Mouse (Mus musculus) frontal cortex, adult 2 months (tissue): ENCODE results near the gene Tmem266. TPM values are rescaled to one million over a fixed set of nuclear protein-coding genes. Genes with fewer than 3 reads are reported as not detected.
A peak's percentile ranks its signal among the peaks of the same experiment; 100 is the strongest.

ENCODE experiments used
- DNase-seq, 2 experiments: peaks; one replicate each; pipeline ENCODE4 v3.0.0; 2022; ENCODE audit warnings: low spot score in 1 of 2; ENCODE audit errors: extremely low spot score in 1 of 2
- polyA plus RNA-seq: library from polyadenylated mRNA; depleted of rRNA; stranded (reverse); fragments of >200 nt; gene quantifications from 2 replicates; pipeline ENCODE4 v1.2.3, GENCODE M21; 2012; rRNA removed

Tmem266 gene
- polyA plus RNA-seq, 1 experiment, result 9.5 TPM

DNA sequence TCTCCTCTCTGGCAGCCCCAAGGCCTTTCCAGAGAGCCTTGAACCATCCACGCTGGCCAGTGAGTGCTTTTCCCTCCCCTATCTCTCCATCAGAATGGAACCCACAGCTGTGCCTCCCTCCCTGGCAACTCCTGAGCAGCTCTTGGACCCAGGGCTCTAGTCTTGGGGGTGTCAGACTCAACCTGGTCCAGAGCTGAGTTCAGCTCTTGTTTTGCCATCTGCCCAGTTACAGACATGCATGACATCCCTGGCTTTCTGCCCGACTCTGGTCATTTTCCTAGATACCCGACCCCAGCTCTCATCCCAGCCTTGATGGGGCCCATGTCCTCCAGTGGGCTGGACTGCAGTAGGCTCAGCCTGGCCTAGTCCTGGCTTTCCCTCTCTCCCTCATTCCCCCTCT is 111.7 kb downstream of the Tmem266 start:
- DNase-seq, result no peak

DNA sequence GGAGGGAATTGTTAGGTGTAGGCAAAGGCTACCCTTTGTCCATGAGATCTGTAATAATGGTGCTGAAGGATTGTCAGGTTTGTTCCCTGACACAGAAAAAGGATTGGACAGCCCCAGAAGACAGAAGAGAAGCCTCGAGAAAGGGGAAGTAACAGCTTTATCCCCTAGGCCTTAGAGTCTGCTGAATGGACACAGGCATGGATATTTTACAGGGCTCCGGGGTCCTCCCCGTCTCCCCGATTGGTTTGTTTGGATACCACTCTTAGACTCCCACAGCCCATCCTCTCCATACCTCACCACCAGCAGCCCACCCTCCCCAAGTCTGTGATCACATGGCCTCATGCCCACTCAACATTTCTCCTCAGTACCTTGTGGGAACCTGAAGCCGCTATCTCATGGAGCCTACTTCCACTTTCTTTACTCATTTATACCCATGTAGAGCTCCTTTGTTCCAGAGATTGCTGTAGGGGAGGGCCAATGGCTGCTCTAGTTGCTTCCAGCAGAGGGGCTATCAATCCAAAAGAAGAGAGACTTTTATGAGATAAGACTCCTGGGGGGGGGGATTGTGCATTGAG is 112.6 kb downstream of the Tmem266 start:
- no peak for DNase-seq

DNA sequence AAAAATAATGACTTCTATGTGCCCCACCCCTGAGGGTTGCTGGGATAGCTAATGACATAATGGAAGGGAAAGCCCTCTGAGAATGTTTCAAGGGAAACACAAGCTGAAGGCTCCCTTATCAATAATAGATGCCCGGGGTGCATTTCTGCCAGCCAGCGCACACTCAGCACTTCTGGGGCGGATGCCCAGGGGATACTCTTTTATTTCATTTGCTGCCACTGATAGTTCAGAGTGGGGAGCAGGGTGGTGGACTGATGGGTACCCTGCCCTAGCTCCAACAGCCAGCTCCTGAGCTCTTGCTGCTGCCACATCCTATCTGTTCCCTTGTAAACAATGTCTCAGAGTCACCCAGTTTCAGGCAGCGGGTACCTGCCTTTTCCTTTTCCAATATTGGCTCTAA is 120.8 kb downstream of the Tmem266 start:
- no peak for DNase-seq

DNA sequence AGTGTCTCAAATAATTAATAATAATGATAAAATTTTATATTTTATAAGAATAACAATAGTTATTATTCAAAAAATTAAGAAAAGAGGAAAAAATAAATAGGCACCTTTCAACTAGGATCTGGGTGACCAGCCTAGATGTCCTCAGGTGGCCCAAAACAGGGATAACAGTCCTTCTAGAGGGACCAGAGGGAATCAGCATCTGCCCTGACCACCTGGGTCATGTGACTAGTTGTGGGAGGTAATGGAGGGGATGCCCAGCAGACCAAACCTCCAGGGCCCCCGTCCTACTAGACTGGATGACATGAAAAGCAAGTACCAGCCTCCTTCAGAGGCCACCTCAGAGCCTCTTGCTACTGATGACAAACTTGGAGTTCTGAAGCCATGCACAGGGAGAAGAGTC is 122.4 kb downstream of the Tmem266 start:
- no peak for DNase-seq

DNA sequence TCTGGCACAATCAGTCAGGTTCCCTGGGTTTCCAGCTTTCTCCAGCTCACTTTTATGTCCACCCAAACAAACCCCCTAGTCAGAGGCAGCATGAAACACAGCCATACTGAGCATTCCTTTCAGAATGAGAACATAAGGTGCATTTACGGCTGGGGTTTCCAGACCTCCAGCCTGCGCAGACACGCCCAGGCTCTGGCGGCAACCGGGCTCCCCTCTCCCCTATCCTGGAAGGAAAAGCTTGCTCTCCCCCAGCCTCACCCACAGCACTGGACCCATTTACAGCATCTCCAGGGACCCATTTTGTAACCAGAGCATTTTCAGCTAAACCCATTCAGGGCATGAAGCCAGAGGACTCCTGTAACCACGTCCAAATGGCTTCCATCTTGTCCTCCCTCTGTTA is 123.3 kb downstream of the Tmem266 start:
- no peak for DNase-seq

DNA sequence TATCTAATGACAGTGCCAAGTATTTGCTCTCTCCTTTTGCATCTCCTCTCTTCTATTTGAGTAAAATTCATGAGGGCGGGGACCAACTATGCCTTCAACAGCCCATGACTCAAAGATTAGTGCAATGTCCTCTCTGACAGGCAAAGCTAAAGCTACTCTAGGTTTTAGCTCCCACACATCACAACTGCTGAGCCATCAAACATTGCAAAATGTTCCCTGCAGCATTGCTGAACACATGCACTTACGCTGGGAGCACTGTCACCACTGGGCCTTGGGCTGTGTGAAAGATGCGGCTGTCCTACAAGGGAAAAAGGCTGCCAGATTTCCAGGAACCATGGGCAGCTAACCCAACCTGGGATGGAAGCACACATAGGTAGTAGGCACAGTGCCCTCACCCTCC is 124.7 kb downstream of the Tmem266 start:
- peak in 1 of 2 experiments; percentile 34 for DNase-seq

DNA sequence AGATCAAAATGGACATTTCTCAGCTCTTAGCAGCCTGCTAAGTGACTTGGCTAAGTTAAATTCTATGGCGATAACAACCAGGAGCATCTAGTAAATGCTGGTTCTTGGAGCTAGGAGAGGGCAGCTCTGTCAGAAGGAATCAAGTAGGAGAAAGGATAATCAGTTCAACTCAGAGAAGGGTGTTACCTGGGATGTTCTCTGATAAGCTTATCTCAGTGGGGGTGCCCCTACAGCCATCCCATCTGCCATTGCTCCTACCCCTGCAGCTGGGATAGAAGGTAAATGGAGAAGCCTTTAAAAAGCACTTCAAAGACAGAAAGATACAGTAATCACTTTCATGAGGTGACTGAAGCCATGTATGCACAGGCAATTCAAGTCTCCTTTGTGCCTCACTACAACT is 126.2 kb downstream of the Tmem266 start:
- DNase-seq, result no peak

DNA sequence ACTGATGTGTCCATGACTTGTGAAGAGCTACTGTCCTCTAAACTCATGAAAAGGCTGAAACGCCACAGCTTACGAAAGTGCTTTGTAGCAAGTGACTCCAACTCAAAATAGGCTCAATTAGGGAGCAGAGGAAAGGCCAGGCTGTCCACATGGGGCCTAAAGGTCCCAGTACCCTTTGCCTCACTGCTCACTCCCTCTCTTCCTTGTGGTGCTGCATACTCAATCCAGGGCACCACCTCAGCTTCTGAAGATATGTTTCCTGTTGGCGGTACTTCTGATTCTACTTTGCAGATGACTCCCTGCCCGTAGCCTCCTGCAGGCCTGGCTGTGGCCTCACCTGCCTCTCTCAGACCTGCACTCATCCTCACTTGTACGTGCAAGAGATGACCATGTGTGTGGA is 126.7 kb downstream of the Tmem266 start:
- DNase-seq, result no peak

DNA sequence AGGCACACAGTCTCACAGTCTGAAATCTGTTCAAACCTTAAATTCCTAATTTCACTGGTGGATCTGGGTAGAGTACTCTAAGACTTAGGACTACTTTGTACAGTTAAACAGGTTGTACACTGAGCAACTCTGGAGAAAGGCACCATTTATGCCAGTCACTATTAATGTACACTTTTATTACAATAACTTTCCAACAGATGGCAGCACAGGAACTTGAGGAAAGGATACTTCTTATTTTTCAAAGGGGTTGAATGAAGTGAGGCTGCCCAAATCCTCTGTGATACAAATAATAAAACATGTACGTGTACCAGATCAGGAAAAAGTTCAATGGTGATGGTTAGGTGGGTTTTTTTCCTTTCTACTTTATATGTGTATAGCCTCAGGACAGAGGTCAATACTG is 141.7 kb downstream of the Tmem266 start:
- DNase-seq, result peak in 1 of 2 experiments; percentile 33

DNA sequence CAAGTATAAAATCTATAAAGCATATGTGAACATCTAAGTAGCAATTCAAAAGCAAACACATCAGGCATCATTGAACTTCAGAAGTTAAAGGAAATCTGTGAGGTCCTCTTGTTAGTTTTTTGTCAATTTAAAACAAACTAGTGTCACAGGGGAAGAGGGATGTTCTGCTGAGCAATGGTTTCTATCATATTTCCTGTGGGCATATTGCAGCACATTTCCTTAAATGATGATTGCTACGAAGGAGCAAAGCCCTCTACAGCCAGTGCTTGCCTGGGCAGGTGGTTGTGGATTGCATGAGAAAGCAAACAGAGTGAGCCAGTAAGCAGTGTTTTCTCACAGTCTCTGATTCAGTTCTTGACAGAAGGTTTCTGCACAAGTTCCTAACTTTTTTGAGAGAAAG is 149.4 kb downstream of the Tmem266 start:
- DNase-seq, result no peak

DNA sequence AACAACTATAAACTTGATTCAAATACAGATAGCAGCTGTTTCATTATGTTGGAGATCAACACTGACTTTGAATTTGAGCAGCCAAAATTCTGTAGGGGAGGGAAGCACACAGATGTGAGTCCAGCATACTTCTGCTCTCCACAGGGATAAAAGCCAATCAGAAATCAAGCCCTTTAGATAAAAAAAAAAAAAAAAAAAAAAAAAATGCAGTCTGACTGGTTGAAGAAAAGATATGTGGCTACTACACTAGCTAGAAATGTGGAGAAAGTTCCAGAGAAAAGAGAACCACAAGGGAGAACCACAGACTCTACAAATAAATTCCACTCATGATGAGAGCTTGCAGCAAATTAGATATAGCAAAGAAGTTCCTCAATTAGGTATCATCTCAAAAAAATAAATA is 152.0 kb downstream of the Tmem266 start:
- no peak for DNase-seq

DNA sequence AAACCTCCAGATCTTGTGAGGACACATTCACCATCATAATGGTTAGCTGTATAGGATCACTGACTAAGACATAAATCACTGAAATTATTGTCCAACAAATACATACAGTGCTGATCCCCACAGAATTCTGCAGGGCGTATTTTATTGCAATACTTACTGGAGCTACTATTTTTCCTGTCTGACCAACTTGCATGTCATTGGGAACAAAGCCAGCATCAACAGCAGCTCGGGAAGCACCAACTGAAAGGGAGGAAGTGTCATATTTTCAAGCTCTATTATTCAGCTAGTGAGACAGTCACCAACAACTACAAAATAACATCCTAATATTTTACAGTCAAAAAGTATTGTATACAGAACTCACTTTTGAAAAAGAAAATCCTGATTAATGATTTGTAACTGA is 155.4 kb downstream of the Tmem266 start:
- peak in 1 of 2 experiments; percentile 14 for DNase-seq

Other genes starting within 250 kb of the Tmem266 start
- 39.4 and 41.3 TPM in 2 replicates for gene Ube2q2, start 178.1 kb upstream of the Tmem266 start, polyA plus RNA-seq
- gene Fbxo22, start 118.0 kb upstream of the Tmem266 start, polyA plus RNA-seq, result 30.8 and 33.5 TPM in 2 replicates
- 1.7 and 1.8 TPM in 2 replicates for gene Nrg4, start 69 bp upstream of the Tmem266 start, polyA plus RNA-seq
- gene Etfa, start 185.3 kb downstream of the Tmem266 start, polyA plus RNA-seq, result 37.7 and 48.5 TPM in 2 replicates
- not detected in 2 replicates for gene Isl2, start 211.8 kb downstream of the Tmem266 start, polyA plus RNA-seq